Mouse (Mus musculus): ENCODE data around the gene Wdr46.

GRCm38 (mm10) chr17:33924577-33925283, 15.7 kb upstream of the Wdr46 start:
- no peak for TF ChIP-seq CTCF (IDR thresholded peaks at IDR 0.05; ENCODE audit: insufficient read depth, low read depth, low read length)
- TF ChIP-seq POLR2A (IDR thresholded peaks at IDR 0.05; ENCODE audit: insufficient read depth, low read depth, low read length) = no peak
